Mouse (Mus musculus): Measurements from ENCODE around the gene Rapgef4. TPM values are rescaled to one million over a fixed set of nuclear protein-coding genes. Genes with fewer than 3 reads are reported as not detected.
A peak's percentile ranks its signal among the peaks of the same experiment; 100 is the strongest.

The Rapgef4 gene
- polyA plus RNA-seq (2016; fragmentation: Nextera tagmentation; extraction: Ambion mirVana), result 5.2 and 5.3 TPM in 2 replicates

DNA sequence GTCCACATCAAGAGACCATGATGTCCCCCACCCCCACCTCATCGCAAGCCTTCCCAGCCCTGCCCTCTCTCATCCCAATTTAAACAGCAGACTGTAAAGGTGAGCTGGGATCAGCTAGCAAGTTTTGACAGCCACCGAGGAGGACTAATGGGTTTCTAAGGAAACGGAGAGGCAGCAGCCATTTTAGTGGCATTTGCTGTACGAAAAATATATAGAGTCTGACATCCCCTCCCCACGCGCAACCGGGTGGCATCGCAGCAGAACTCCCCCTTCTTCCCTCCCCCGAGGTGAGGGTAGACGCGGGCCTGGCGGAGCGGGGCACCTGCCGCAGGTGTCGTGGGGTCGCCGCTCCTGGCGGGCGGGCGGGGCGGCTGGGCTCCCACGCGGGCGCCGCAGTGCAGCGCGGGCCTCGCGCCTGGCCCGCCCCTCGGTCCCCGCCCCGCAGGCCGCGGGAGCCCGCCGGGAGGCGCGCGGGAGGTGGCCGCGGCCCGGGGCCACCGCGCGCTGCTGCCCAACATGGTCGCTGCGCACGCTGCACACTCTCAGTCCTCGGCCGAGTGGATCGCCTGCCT lies at the start of gene Rapgef4:
TSS of gene Rapgef4 (plus strand) at position 470 of the 572 bp plus-strand sequence.
- H3K36me3 ChIP-seq, result no peaks in the 10 kb centered on the region
- H3K27me3 ChIP-seq (replicated peaks), result peaks cover 27% of the 10 kb centered on the region
- no peaks in the 10 kb centered on the region; the same call in 1 of the 2 replicates for H3K4me1 ChIP-seq (replicated peaks)
- WGBS, result 2% methylated on average over 41 of the region's 52 CpGs
- peak; percentile 71; the same call in 1 of the 2 replicates for ATAC-seq (ENCODE audit: insufficient number of reproducible peaks, low FRiP score)
- no peaks in the 10 kb centered on the region for H3K9me3 ChIP-seq (replicated peaks)
- peak within 1 kb of the TSS; percentile 80 for H3K9ac ChIP-seq
- peak within 1 kb of the TSS; percentile 99 for H3K4me2 ChIP-seq
- H3K27ac ChIP-seq (ENCODE audit: poor library complexity, severe bottlenecking), result no peak within 1 kb of the TSS
- H3K4me3 ChIP-seq, result peak within 1 kb of the TSS; percentile 75

DNA sequence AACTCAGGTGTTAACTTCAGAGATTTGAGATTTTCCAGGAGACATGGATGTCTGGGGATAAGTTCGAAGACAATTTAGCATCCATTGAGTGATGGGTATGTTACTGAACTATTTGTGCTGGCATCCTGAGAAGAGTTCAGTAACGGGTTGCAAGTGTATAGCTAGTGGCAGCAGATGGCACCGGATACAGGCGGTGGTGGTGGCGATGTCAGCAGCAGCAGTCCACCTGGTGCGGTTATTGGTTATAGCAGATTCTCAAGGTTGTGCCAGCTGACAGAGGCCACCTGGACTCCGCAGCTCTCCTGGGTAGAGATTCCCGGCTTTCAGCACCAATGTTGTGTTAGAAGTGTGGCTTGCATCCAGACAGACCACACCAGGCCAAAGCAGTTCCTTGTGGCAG lies 47.0 kb upstream of the Rapgef4 start:
- H3K27ac ChIP-seq (ENCODE audit: poor library complexity, severe bottlenecking), result no peak overlapping the region
- no peak overlapping the region for H3K4me3 ChIP-seq
- no peaks in the 10 kb centered on the region for H3K9me3 ChIP-seq (replicated peaks)
- no peak overlapping the region for H3K9ac ChIP-seq
- 79% methylated on average over 8 of the region's 8 CpGs for WGBS
- no peaks in the 10 kb centered on the region for H3K36me3 ChIP-seq
- peaks cover 13% of the 10 kb centered on the region for H3K4me1 ChIP-seq (replicated peaks)
- no peaks in the 10 kb centered on the region for H3K27me3 ChIP-seq (replicated peaks)
- H3K4me2 ChIP-seq, result no peak overlapping the region
- ATAC-seq (ENCODE audit: insufficient number of reproducible peaks, low FRiP score), result no peak

DNA sequence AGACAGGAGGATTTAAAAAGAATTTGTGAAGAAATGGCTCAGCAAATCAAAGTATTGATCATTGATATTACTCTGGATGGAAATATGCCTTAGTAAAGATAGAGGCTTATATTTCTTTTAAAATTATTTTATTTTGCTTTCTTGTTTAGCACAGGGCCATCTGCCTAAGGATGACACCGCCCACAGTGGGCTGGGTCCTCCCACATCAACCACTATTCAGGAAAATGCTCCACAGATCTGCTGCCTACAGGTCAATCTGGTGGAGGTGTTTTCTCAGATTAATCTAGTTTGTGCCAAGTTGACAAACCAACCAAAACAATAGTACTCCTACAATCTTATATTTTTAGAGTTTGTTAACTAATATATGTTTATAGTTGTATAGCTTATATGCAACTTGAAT lies 44.3 kb upstream of the Rapgef4 start:
- no peaks in the 10 kb centered on the region for H3K36me3 ChIP-seq
- no peak overlapping the region for H3K4me3 ChIP-seq
- peaks cover 16% of the 10 kb centered on the region for H3K4me1 ChIP-seq (replicated peaks)
- H3K9ac ChIP-seq, result no peak overlapping the region
- H3K27ac ChIP-seq (ENCODE audit: poor library complexity, severe bottlenecking), result no peak overlapping the region
- H3K4me2 ChIP-seq, result no peak overlapping the region
- ATAC-seq (ENCODE audit: insufficient number of reproducible peaks, low FRiP score), result no peak
- peaks cover 5% of the 10 kb centered on the region; the same call in 1 of the 2 replicates for H3K9me3 ChIP-seq (replicated peaks)
- WGBS, result 81% methylated on average over 1 of the region's 1 CpGs
- H3K27me3 ChIP-seq (replicated peaks), result no peaks in the 10 kb centered on the region

DNA sequence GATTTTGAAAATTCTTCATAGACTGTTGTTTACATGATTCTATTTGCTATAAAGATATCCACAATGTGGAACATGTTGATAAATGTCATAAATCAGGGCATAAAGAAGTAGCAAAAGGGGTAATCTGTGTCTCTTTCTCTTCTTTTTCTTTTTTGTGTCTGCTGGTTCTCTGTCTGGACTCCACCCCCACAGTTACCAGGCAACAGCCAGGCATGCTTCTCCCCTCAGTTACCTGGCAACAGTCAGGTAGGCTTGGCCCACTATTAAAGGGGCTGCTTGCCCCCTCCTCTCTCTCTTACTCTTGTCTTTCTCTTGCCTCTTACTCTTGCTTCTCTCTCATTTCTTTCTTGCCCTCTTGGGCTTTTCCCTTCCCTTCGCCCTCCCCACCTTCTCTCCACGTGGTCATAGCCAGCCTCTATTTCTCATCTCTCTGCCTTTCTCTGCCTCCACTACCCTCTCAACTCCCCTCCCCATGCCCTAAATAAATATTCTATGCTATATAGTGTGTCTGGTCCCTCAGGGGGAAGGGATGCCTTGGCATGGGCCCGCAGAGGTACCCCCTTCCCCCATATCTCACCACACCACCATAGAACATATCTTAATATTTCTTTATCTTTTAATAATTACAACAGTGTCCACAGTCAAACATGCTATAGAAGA lies 43.3 kb upstream of the Rapgef4 start:
- peaks cover 6% of the 10 kb centered on the region; the same call in 1 of the 2 replicates for H3K9me3 ChIP-seq (replicated peaks)
- 88% methylated on average over 3 of the region's 3 CpGs for WGBS
- no peak overlapping the region; the same call in 1 of the 2 replicates for H3K27ac ChIP-seq (ENCODE audit: poor library complexity, severe bottlenecking)
- H3K4me3 ChIP-seq, result no peak overlapping the region
- H3K27me3 ChIP-seq (replicated peaks), result no peaks in the 10 kb centered on the region
- H3K4me2 ChIP-seq, result no peak overlapping the region
- H3K9ac ChIP-seq, result no peak overlapping the region
- peaks cover 16% of the 10 kb centered on the region for H3K4me1 ChIP-seq (replicated peaks)
- ATAC-seq (ENCODE audit: insufficient number of reproducible peaks, low FRiP score), result no peak
- no peaks in the 10 kb centered on the region for H3K36me3 ChIP-seq

DNA sequence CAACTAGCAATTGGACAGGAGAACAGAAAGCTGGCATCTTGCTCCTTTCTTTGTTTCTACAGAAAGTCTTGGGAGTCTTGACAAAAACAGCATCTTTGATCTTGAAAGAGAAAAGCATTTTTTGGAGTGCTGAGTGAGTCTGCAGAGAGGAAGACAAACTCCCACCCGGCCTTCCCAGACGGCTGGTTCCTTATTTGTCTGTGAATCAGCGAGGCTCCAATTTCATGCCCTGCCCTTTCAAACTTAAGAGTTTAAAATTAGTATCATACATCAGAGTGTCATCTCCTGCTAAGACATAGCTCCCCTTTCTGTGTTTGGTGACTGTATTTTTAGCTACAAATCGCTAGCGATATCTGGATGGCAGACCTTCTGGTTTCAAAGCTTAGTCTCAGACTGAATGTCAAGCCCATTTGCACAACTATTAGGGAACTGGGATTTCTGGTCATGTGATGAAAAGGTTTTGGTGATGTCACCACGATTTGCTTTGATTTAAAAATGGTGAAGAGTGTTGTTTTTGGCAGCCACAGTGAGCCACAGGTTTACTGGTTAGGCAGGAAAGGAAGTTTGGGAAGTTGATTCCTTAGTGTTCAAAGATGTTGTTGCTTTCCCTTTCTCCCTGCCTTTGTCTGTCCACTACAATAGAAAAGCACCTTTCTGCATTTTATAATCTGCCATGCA lies 42.2 kb upstream of the Rapgef4 start:
- Histone ChIP-seq H3K4me2 (no peak overlapping the region), H3K9me3 (replicated peaks) (peaks cover 6% of the 10 kb centered on the region; the same call in 1 of the 2 replicates), H3K36me3 (no peaks in the 10 kb centered on the region), H3K27me3 (replicated peaks) (no peaks in the 10 kb centered on the region), H3K9ac (no peak overlapping the region), H3K4me3 (no peak overlapping the region), H3K4me1 (replicated peaks) (peaks cover 16% of the 10 kb centered on the region), H3K27ac (ENCODE audit: poor library complexity, severe bottlenecking) (peak overlapping the region; percentile 81)
- WGBS, result 41% methylated on average over 6 of the region's 6 CpGs
- ATAC-seq (ENCODE audit: insufficient number of reproducible peaks, low FRiP score), result no peak

DNA sequence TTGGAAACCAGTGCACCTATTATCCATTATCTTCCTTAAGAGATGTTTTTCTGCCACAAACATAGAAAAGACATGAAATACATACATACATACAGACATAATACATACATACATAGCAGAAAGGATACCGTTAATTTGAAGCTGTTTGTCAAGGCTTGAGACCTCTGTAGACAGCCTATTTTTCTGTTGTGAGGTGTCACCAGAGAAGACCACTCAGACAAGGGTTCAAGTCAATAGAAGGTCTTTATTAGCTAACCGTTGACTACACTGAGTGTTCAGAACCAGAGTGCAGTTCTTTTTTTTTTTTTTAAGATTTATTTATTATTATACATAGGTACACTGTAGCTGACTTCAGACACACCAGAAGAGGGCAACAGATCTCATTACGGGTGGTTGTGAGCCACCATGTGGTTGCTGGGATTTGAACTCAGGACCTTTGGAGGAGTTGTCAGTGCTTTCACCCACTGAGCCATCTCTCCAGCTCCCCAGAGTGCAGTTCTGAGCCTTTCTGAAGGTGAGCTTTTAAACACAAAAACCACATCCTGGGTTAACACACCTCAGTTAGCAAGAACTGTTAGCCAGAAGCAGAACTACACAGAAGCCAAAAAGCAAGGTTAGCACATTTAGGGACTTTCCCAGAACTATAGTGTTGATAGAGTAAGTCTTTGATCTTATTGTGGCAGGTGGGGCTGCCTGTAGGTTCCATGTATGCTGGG lies 39.9 kb upstream of the Rapgef4 start:
- ATAC-seq (ENCODE audit: insufficient number of reproducible peaks, low FRiP score), result no peak
- Histone ChIP-seq H3K36me3 (no peaks in the 10 kb centered on the region), H3K4me2 (no peak overlapping the region), H3K9ac (no peak overlapping the region), H3K9me3 (replicated peaks) (peaks cover 6% of the 10 kb centered on the region; the same call in 1 of the 2 replicates), H3K27me3 (replicated peaks) (no peaks in the 10 kb centered on the region), H3K27ac (ENCODE audit: poor library complexity, severe bottlenecking) (no peak overlapping the region), H3K4me3 (no peak overlapping the region), H3K4me1 (replicated peaks) (peaks cover 16% of the 10 kb centered on the region)
- 87% methylated on average over 3 of the region's 3 CpGs for WGBS

DNA sequence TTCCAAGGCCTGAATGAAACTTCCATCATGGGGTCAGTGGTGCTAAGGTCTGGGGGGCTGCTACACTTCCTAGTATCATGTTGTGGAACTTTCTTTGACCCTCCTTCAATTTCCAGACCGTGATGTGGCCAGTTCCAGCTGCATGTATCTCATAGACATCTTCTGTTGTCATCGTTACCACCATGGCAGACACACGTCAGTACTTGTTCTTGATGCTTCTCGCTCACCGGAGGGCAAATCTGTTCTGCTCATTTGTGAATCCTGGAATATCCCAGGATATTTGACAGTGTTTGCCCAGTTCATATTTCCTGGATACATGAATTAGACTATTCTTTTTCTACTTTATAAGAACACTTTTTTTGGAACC lies 39.3 kb upstream of the Rapgef4 start:
- WGBS, result 85% methylated on average over 5 of the region's 5 CpGs
- no peaks in the 10 kb centered on the region for H3K27me3 ChIP-seq (replicated peaks)
- peaks cover 16% of the 10 kb centered on the region for H3K4me1 ChIP-seq (replicated peaks)
- peaks cover 6% of the 10 kb centered on the region; the same call in 1 of the 2 replicates for H3K9me3 ChIP-seq (replicated peaks)
- H3K9ac ChIP-seq, result no peak overlapping the region
- H3K4me3 ChIP-seq, result no peak overlapping the region
- no peak overlapping the region for H3K27ac ChIP-seq (ENCODE audit: poor library complexity, severe bottlenecking)
- no peak overlapping the region for H3K4me2 ChIP-seq
- ATAC-seq (ENCODE audit: insufficient number of reproducible peaks, low FRiP score), result no peak
- no peaks in the 10 kb centered on the region for H3K36me3 ChIP-seq

DNA sequence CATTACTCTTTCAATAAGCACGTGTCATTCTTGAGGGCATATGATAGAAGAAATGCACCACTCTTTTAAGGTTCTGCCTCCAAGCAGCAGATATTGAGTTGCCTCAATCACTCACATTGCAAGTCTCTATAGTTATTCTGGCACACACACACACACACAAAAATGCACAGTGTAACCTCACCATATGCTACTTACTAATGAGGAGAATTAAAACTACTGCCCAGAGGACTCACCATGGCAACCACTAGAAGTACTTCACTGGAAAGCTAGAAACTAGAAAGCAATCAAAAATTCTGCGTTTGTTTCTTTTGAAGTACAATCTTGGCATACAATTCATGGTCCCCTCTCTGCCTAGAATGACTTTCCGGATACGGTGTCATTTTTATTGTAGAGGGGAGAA lies 29.8 kb upstream of the Rapgef4 start:
- no peaks in the 10 kb centered on the region for H3K4me1 ChIP-seq (replicated peaks)
- H3K4me3 ChIP-seq, result no peak overlapping the region
- ATAC-seq (ENCODE audit: insufficient number of reproducible peaks, low FRiP score), result no peak
- no peak overlapping the region for H3K4me2 ChIP-seq
- whole genome bisulfite sequencing, result 87% methylated on average over 4 of the region's 4 CpGs
- 0 out of 2 replicates have a peak, but pooled peaks cover 4% of the 10 kb centered on the region for H3K9me3 ChIP-seq (replicated peaks)
- no peak overlapping the region for H3K27ac ChIP-seq (ENCODE audit: poor library complexity, severe bottlenecking)
- H3K36me3 ChIP-seq, result no peaks in the 10 kb centered on the region
- H3K27me3 ChIP-seq (replicated peaks), result no peaks in the 10 kb centered on the region
- no peak overlapping the region for H3K9ac ChIP-seq

DNA sequence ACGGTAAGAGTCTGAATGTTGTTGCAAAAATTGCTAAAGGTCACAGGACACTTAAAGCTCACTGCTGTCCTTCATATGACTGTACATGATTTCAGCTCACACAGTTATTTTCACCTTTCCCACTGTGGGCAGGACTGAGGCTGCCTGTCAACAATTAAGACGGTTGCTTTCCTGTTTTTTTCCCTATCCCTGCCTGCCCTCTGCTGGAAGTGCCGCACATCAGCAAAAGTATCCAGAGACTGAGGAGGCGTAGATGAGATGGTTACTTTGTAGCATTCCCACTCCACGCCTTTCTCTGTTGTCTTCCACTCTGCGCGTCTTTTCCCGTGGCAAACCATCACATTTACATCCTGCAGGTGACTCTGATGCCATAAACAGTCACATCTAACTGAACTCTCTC lies 25.4 kb upstream of the Rapgef4 start:
- no peak for ATAC-seq (ENCODE audit: insufficient number of reproducible peaks, low FRiP score)
- no peak overlapping the region for H3K9ac ChIP-seq
- no peaks in the 10 kb centered on the region for H3K4me1 ChIP-seq (replicated peaks)
- no peaks in the 10 kb centered on the region for H3K36me3 ChIP-seq
- H3K27ac ChIP-seq (ENCODE audit: poor library complexity, severe bottlenecking), result no peak overlapping the region
- no peaks in the 10 kb centered on the region for H3K9me3 ChIP-seq (replicated peaks)
- H3K27me3 ChIP-seq (replicated peaks), result no peaks in the 10 kb centered on the region
- no peak overlapping the region for H3K4me2 ChIP-seq
- no peak overlapping the region for H3K4me3 ChIP-seq
- WGBS, result 23% methylated on average over 8 of the region's 8 CpGs

DNA sequence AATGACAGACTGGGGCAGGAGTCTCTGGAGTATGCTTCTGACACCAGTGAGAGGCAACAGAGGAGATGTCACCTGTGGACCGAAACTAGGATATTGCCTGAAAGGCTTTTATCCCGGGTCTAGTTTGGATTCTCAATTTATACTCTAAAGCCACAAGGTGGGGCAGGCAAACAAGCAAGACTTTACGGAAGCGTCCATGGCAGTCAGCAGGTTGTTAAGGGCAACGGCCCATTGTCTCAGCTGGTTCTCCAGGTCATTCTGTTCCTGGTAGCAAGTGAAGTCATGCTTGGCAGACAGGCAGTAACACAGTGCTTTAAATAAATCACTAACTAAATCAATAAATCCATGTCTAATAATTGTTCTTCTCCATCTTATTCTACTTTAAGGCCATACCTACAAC lies 24.6 kb upstream of the Rapgef4 start:
- Histone ChIP-seq H3K4me3 (no peak overlapping the region), H3K9ac (no peak overlapping the region), H3K4me1 (replicated peaks) (no peaks in the 10 kb centered on the region), H3K9me3 (replicated peaks) (no peaks in the 10 kb centered on the region), H3K27ac (ENCODE audit: poor library complexity, severe bottlenecking) (no peak overlapping the region), H3K27me3 (replicated peaks) (no peaks in the 10 kb centered on the region), H3K4me2 (no peak overlapping the region), H3K36me3 (no peaks in the 10 kb centered on the region)
- WGBS, result 68% methylated on average over 5 of the region's 5 CpGs
- ATAC-seq (ENCODE audit: insufficient number of reproducible peaks, low FRiP score), result no peak

DNA sequence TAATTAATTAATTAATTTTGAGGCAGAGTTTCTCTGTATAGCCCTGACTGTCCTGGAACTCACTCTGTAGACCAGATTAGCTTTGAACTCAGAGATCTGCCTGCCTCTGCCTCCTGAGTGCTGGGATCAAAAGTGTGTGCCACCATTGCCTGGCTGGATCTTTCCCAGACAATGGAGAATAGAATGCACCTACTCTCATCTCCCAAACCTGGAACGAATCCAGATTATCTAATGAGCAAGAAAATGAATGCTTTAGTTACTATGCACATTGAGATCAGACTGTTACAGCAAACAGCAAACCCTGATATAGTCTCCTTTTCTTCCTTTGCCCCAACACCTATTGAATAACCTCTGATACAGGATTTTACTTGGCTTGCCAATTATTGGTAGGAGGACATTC lies 23.1 kb upstream of the Rapgef4 start:
- Histone ChIP-seq H3K9me3 (replicated peaks) (no peaks in the 10 kb centered on the region), H3K27ac (ENCODE audit: poor library complexity, severe bottlenecking) (no peak overlapping the region), H3K36me3 (no peaks in the 10 kb centered on the region), H3K4me2 (no peak overlapping the region), H3K27me3 (replicated peaks) (no peaks in the 10 kb centered on the region), H3K4me1 (replicated peaks) (no peaks in the 10 kb centered on the region), H3K4me3 (no peak overlapping the region), H3K9ac (no peak overlapping the region)
- ATAC-seq (ENCODE audit: insufficient number of reproducible peaks, low FRiP score), result no peak
- 83% methylated on average over 1 of the region's 1 CpGs for WGBS
